Mouse (Mus musculus): ENCODE results near the gene Hnrnpll.

- TF ChIP-seq CTCF (IDR thresholded peaks at IDR 0.05; ENCODE audit: control insufficient read depth, insufficient read depth, insufficient read length) (no peak), MYOD1 (IDR thresholded peaks at IDR 0.05; ENCODE audit: control insufficient read depth, insufficient read length, low read depth) (no peak)
Measured at GRCm38 (mm10) chr17:80051682-80052081, 10.5 kb downstream of the Hnrnpll start.

All from C2C12 (cell line).